Mouse (Mus musculus): ENCODE measurements at regions not wholly inside any gene's neighbourhood (a gene's known extent, or its start where the extent isn't known, plus 50 kb on each side); places are given as distances from the start of the nearest gene placed in this dataset.

- no peaks in the 10 kb centered on the region for H3K4me1 ChIP-seq (ENCODE audit: control insufficient read depth, insufficient read depth, low read length)
- no peak overlapping the region for H3K27ac ChIP-seq (ENCODE audit: insufficient read depth, low read length)
- H3K9me3 ChIP-seq (replicated peaks; ENCODE audit: control insufficient read depth, insufficient read depth, low read length, poor library complexity, severe bottlenecking): no peaks in the 10 kb centered on the region
- TF ChIP-seq EP300 (IDR thresholded peaks at IDR 0.05; ENCODE audit: insufficient read depth, low read depth, low read length) (no peak), CTCF (IDR thresholded peaks at IDR 0.05; ENCODE audit: low read depth, low read length) (no peak), POLR2A (IDR thresholded peaks at IDR 0.05; ENCODE audit: insufficient read depth, low read length) (no peak)
- H3K36me3 ChIP-seq (ENCODE audit: control insufficient read depth, insufficient read depth, low read length, poor library complexity, severe bottlenecking): no peaks in the 10 kb centered on the region
- no peak overlapping the region for H3K4me3 ChIP-seq (ENCODE audit: low read depth, low read length)
- H3K9ac ChIP-seq (ENCODE audit: low read depth, poor library complexity, severe bottlenecking): no peak overlapping the region
- no peaks in the 10 kb centered on the region; the same call in 1 of the 2 replicates for H3K27me3 ChIP-seq (ENCODE audit: control insufficient read depth, insufficient read depth, low read length, poor library complexity, severe bottlenecking)
These were observed 80.0 kb upstream of the Smad1 start for GRCm38 (mm10) chr8:79479326-79479725.

- H3K36me3 ChIP-seq (ENCODE audit: control insufficient read depth, insufficient read depth, low read length, poor library complexity, severe bottlenecking): no peaks in the 10 kb centered on the region
- no peak for TF ChIP-seq POLR2A (IDR thresholded peaks at IDR 0.05; ENCODE audit: insufficient read depth, low read length)
- no peak for TF ChIP-seq CTCF (IDR thresholded peaks at IDR 0.05; ENCODE audit: low read depth, low read length)
- no peak for TF ChIP-seq EP300 (IDR thresholded peaks at IDR 0.05; ENCODE audit: insufficient read depth, low read depth, low read length)
- no peaks in the 10 kb centered on the region; the same call in 1 of the 2 replicates for H3K27me3 ChIP-seq (ENCODE audit: control insufficient read depth, insufficient read depth, low read length, poor library complexity, severe bottlenecking)
- H3K9me3 ChIP-seq (replicated peaks; ENCODE audit: control insufficient read depth, insufficient read depth, low read length, poor library complexity, severe bottlenecking): no peaks in the 10 kb centered on the region
- H3K4me3 ChIP-seq (ENCODE audit: low read depth, low read length): no peak overlapping the region
- no peak overlapping the region for H3K27ac ChIP-seq (ENCODE audit: insufficient read depth, low read length)
- H3K9ac ChIP-seq (ENCODE audit: low read depth, poor library complexity, severe bottlenecking): no peak overlapping the region
- H3K4me1 ChIP-seq (ENCODE audit: control insufficient read depth, insufficient read depth, low read length): no peaks in the 10 kb centered on the region
These were observed 76.7 kb upstream of the Smad1 start for GRCm38 (mm10) chr8:79476012-79476411.

GRCm38 (mm10) chr8:79474679-79475078, 75.4 kb upstream of the Smad1 start:
- H3K4me1 ChIP-seq (ENCODE audit: control insufficient read depth, insufficient read depth, low read length): no peaks in the 10 kb centered on the region
- no peaks in the 10 kb centered on the region for H3K9me3 ChIP-seq (replicated peaks; ENCODE audit: control insufficient read depth, insufficient read depth, low read length, poor library complexity, severe bottlenecking)
- H3K36me3 ChIP-seq (ENCODE audit: control insufficient read depth, insufficient read depth, low read length, poor library complexity, severe bottlenecking): no peaks in the 10 kb centered on the region
- no peak overlapping the region for H3K9ac ChIP-seq (ENCODE audit: low read depth, poor library complexity, severe bottlenecking)
- TF ChIP-seq POLR2A (IDR thresholded peaks at IDR 0.05; ENCODE audit: insufficient read depth, low read length) (no peak), CTCF (IDR thresholded peaks at IDR 0.05; ENCODE audit: low read depth, low read length) (no peak), EP300 (IDR thresholded peaks at IDR 0.05; ENCODE audit: insufficient read depth, low read depth, low read length) (no peak)
- H3K4me3 ChIP-seq (ENCODE audit: low read depth, low read length): no peak overlapping the region
- no peaks in the 10 kb centered on the region; the same call in 1 of the 2 replicates for H3K27me3 ChIP-seq (ENCODE audit: control insufficient read depth, insufficient read depth, low read length, poor library complexity, severe bottlenecking)
- no peak overlapping the region for H3K27ac ChIP-seq (ENCODE audit: insufficient read depth, low read length)

- Histone ChIP-seq H3K9me3 (replicated peaks; ENCODE audit: control insufficient read depth, insufficient read depth, low read length, poor library complexity, severe bottlenecking) (no peaks in the 10 kb centered on the region), H3K27ac (ENCODE audit: insufficient read depth, low read length) (no peak overlapping the region), H3K4me1 (ENCODE audit: control insufficient read depth, insufficient read depth, low read length) (no peaks in the 10 kb centered on the region), H3K9ac (ENCODE audit: low read depth, poor library complexity, severe bottlenecking) (no peak overlapping the region), H3K27me3 (ENCODE audit: control insufficient read depth, insufficient read depth, low read length, poor library complexity, severe bottlenecking) (no peaks in the 10 kb centered on the region; the same call in 1 of the 2 replicates), H3K36me3 (ENCODE audit: control insufficient read depth, insufficient read depth, low read length, poor library complexity, severe bottlenecking) (no peaks in the 10 kb centered on the region), H3K4me3 (ENCODE audit: low read depth, low read length) (no peak overlapping the region)
- TF ChIP-seq CTCF (IDR thresholded peaks at IDR 0.05; ENCODE audit: low read depth, low read length): no peak
- no peak for TF ChIP-seq POLR2A (IDR thresholded peaks at IDR 0.05; ENCODE audit: insufficient read depth, low read length)
These were observed 52.8 kb upstream of the Smad1 start for GRCm38 (mm10) chr8:79452101-79452500.

GRCm38 (mm10) chr8:79449453-79449852, 50.1 kb upstream of the Smad1 start:
- no peak for TF ChIP-seq POLR2A (IDR thresholded peaks at IDR 0.05; ENCODE audit: insufficient read depth, low read length)
- TF ChIP-seq CTCF (IDR thresholded peaks at IDR 0.05; ENCODE audit: low read depth, low read length): no peak
- no peak for TF ChIP-seq EP300 (IDR thresholded peaks at IDR 0.05; ENCODE audit: insufficient read depth, low read depth, low read length)
- H3K27me3 ChIP-seq (ENCODE audit: control insufficient read depth, insufficient read depth, low read length, poor library complexity, severe bottlenecking): no peaks in the 10 kb centered on the region; the same call in 1 of the 2 replicates

More at GRCm38 (mm10) chr8:79449453-79449852, 50.1 kb upstream of the Smad1 start:
- H3K9ac ChIP-seq (ENCODE audit: low read depth, poor library complexity, severe bottlenecking): no peak overlapping the region
- no peak overlapping the region for H3K27ac ChIP-seq (ENCODE audit: insufficient read depth, low read length)
- H3K4me1 ChIP-seq (ENCODE audit: control insufficient read depth, insufficient read depth, low read length): no peaks in the 10 kb centered on the region
- H3K4me3 ChIP-seq (ENCODE audit: low read depth, low read length): no peak overlapping the region
- H3K9me3 ChIP-seq (replicated peaks; ENCODE audit: control insufficient read depth, insufficient read depth, low read length, poor library complexity, severe bottlenecking): no peaks in the 10 kb centered on the region
- no peaks in the 10 kb centered on the region for H3K36me3 ChIP-seq (ENCODE audit: control insufficient read depth, insufficient read depth, low read length, poor library complexity, severe bottlenecking)
